In the genomic region with DNA sequence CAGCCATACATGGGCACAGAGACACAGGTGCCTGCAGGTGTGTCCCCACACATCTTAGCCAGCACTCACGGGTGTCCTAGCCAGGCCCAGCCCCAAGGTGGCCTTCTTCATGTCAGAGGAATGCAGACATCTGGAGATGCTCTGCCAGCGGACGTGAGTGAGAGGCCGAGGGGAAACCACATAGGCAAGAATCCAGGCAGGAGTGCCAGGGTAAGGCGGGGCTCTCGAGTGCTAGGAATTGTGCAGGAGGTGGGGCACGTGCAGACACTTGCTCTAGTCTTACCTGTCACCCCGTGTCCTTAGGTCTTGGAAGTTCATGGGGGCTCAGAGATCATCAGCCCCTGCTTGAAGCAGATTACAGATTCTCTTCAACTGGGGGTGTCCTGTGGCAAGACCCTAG, we compare ENCODE assay signal across 20 mouse cellular contexts. TPM values are rescaled to one million over a fixed set of nuclear protein-coding genes. Genes with fewer than 3 reads are reported as not detected.
DNase-seq lines count a peak whose midpoint lies in the region; ATAC-seq lines count a peak whose summit lies in the region.
"Had no signal": no experiment of that assay in that cellular context is flagged by ENCODE, and none has a peak within 500 bp of the region (broad histone marks: within the 10 kb centered on the region; RNA-seq: fewer than 3 reads in every experiment).

No protein-coding gene starts in this region.

- H3K9ac ChIP-seq in midbrain, embryonic 11.5 days (ENCODE audit: low read length) = no peak overlapping the region
- H3K9ac ChIP-seq in midbrain, embryonic 15.5 days = no peak overlapping the region
- H3K9ac ChIP-seq in lung, embryonic 16.5 days (ENCODE audit: low read length) = no peak overlapping the region
- no peak overlapping the region for H3K9ac ChIP-seq in kidney, embryonic 15.5 days
- H3K9ac ChIP-seq: embryonic facial prominence, embryonic 15.5 days; forebrain, embryonic 15.5 days; hindbrain, embryonic 13.5 days had no signal

- H3K36me3 ChIP-seq in midbrain, embryonic 11.5 days (ENCODE audit: control insufficient read depth, insufficient read depth, low read length) = no peaks in the 10 kb centered on the region
- no peaks in the 10 kb centered on the region for H3K36me3 ChIP-seq in midbrain, embryonic 15.5 days (replicated peaks)
- no peaks in the 10 kb centered on the region for H3K36me3 ChIP-seq in lung, embryonic 16.5 days (ENCODE audit: control insufficient read depth, insufficient read depth, low read length)
- no peaks in the 10 kb centered on the region for H3K36me3 ChIP-seq in kidney, embryonic 15.5 days
- H3K36me3 ChIP-seq: embryonic facial prominence, embryonic 15.5 days; forebrain, embryonic 15.5 days; hindbrain, embryonic 13.5 days had no signal

- no peak overlapping the region for H3K4me2 ChIP-seq in midbrain, embryonic 11.5 days
- H3K4me2 ChIP-seq in midbrain, embryonic 15.5 days = no peak overlapping the region
- H3K4me2 ChIP-seq in lung, embryonic 16.5 days (ENCODE audit: low read depth, low read length) = no peak overlapping the region
- no peak overlapping the region for H3K4me2 ChIP-seq in kidney, embryonic 15.5 days
- H3K4me2 ChIP-seq: embryonic facial prominence, embryonic 15.5 days; forebrain, embryonic 15.5 days; hindbrain, embryonic 13.5 days had no signal

- H3K9me3 ChIP-seq in midbrain, embryonic 11.5 days (ENCODE audit: control insufficient read depth, low read length) = no peaks in the 10 kb centered on the region
- H3K9me3 ChIP-seq in midbrain, embryonic 15.5 days = no peaks in the 10 kb centered on the region
- H3K9me3 ChIP-seq in lung, embryonic 16.5 days (ENCODE audit: control insufficient read depth, low read length) = no peaks in the 10 kb centered on the region
- no peaks in the 10 kb centered on the region for H3K9me3 ChIP-seq in kidney, embryonic 15.5 days (replicated peaks)
- H3K9me3 ChIP-seq: embryonic facial prominence, embryonic 15.5 days; forebrain, embryonic 15.5 days; hindbrain, embryonic 13.5 days had no signal

- H3K27ac ChIP-seq in midbrain, embryonic 11.5 days (ENCODE audit: low read depth, low read length) = no peak overlapping the region
- H3K27ac ChIP-seq in midbrain, embryonic 15.5 days = no peak overlapping the region
- H3K27ac ChIP-seq in lung, embryonic 16.5 days (ENCODE audit: low read length) = no peak overlapping the region
- H3K27ac ChIP-seq in kidney, embryonic 15.5 days = no peak overlapping the region
- H3K27ac ChIP-seq: embryonic facial prominence, embryonic 15.5 days; forebrain, embryonic 15.5 days; hindbrain, embryonic 13.5 days; hindbrain, postnatal 0 days had no signal

- no peak for ATAC-seq in midbrain, embryonic 11.5 days (ENCODE audit: low FRiP score)
- ATAC-seq in midbrain, embryonic 15.5 days (replicated peaks) = no peak
- ATAC-seq in lung, embryonic 16.5 days (ENCODE audit: low read depth) = peak; percentile 17; the same call in 1 of the 2 replicates
- no peak for ATAC-seq in kidney, embryonic 15.5 days (replicated peaks; ENCODE audit: low FRiP score)
- ATAC-seq: forebrain, embryonic 15.5 days; hindbrain, postnatal 0 days had no signal

- H3K4me1 ChIP-seq in midbrain, embryonic 11.5 days (ENCODE audit: control insufficient read depth, insufficient read depth, low read length) = no peaks in the 10 kb centered on the region
- H3K4me1 ChIP-seq in midbrain, embryonic 15.5 days = peaks cover 8% of the 10 kb centered on the region; the same call in 1 of the 2 replicates
- H3K4me1 ChIP-seq in lung, embryonic 16.5 days (replicated peaks; ENCODE audit: control insufficient read depth, insufficient read depth, low read length) = peaks cover 27% of the 10 kb centered on the region
- peaks cover 13% of the 10 kb centered on the region for H3K4me1 ChIP-seq in kidney, embryonic 15.5 days

- WGBS in midbrain, embryonic 11.5 days = 81% methylated on average over 8 of the region's 8 CpGs
- 81% methylated on average over 8 of the region's 8 CpGs for WGBS in midbrain, embryonic 15.5 days
- WGBS in lung, embryonic 16.5 days = 46% methylated on average over 8 of the region's 8 CpGs
- WGBS in kidney, embryonic 15.5 days = 75% methylated on average over 8 of the region's 8 CpGs

- peaks cover 4% of the 10 kb centered on the region for H3K27me3 ChIP-seq in midbrain, embryonic 11.5 days (ENCODE audit: control insufficient read depth, insufficient read depth, low read length)
- H3K27me3 ChIP-seq in midbrain, embryonic 15.5 days (replicated peaks) = no peaks in the 10 kb centered on the region
- no peaks in the 10 kb centered on the region for H3K27me3 ChIP-seq in lung, embryonic 16.5 days (ENCODE audit: control insufficient read depth, insufficient read depth, low read depth, low read length)
- peaks cover 24% of the 10 kb centered on the region for H3K27me3 ChIP-seq in kidney, embryonic 15.5 days
- H3K27me3 ChIP-seq: embryonic facial prominence, embryonic 15.5 days; forebrain, embryonic 15.5 days had no signal

- no peak overlapping the region for H3K4me3 ChIP-seq in midbrain, embryonic 11.5 days (ENCODE audit: low read depth, low read length)
- no peak overlapping the region for H3K4me3 ChIP-seq in midbrain, embryonic 15.5 days
- H3K4me3 ChIP-seq in lung, embryonic 16.5 days (ENCODE audit: low read length) = no peak overlapping the region
- H3K4me3 ChIP-seq in kidney, embryonic 15.5 days (replicated peaks) = no peak overlapping the region
- H3K4me3 ChIP-seq: embryonic facial prominence, embryonic 15.5 days; erythroblast, embryonic 14.5 days; forebrain, embryonic 15.5 days; hindbrain, embryonic 13.5 days had no signal

- DNase-seq in midbrain, embryonic 11.5 days (ENCODE audit: low spot score, missing footprints) = peak; percentile 51
- DNase-seq in lung, postnatal 25 days (ENCODE audit: low spot score) = peak; percentile 48
- no peak for DNase-seq in kidney, postnatal 4 days
- DNase-seq in frontal cortex, postnatal 25 days (ENCODE audit: low spot score in 2 of 2) = no peak
- DNase-seq: adrenal gland, adult 2 months; adrenal gland, postnatal 25 days; cerebellum, adult 2 months; cerebellum, postnatal 10 days; embryo, embryonic 11 days; gastrocnemius, postnatal 25 days; heart, adult 11 months had no signal

RNA-seq across cellular contexts. Expression of a gene that starts 15.1 kb away (rescaled TPM):
- polyA plus RNA-seq in midbrain, embryonic 11.5 days (2014; fragmentation: Nextera tagmentation; extraction: Ambion mirVana) = not detected in 2 replicates
- 0.15 and 0.22 TPM in 2 replicates for polyA plus RNA-seq in midbrain, embryonic 15.5 days (2015; fragmentation: Nextera tagmentation; extraction: Ambion mirVana)
- polyA plus RNA-seq in lung, embryonic 16.5 days (2015; fragmentation: Nextera tagmentation; extraction: Ambion mirVana) = 0.74 and 0.85 TPM in 2 replicates
- 0.14 and 0.18 TPM in 2 replicates for polyA plus RNA-seq in kidney, embryonic 15.5 days (2015; fragmentation: Nextera tagmentation; extraction: Ambion mirVana)
- polyA plus RNA-seq: adrenal gland, adult 2 months; erythroblast, embryonic 14.5 days; forebrain, embryonic 11.5 days had no signal

Comparison
In these comparisons a context has a peak if more than half of its experiments do, and no peak if none do; other contexts are left out.
1. DNase-seq: peak in midbrain, embryonic 11.5 days (single experiment) and lung, postnatal 25 days (single experiment); none in kidney, postnatal 4 days (0 of 2) and frontal cortex, postnatal 25 days (0 of 2).